Mouse (Mus musculus) lung, postnatal 0 days (tissue): ENCODE measurements around the gene Prlr.
A peak's percentile ranks its signal among the peaks of the same experiment; 100 is the strongest.

Experiments used
- CTCF ChIP-seq: IDR thresholded peaks from 2 replicates; pipeline ENCODE4 v1.5.1; 2016; ENCODE audit warnings: antibody characterized with exemption, mild to moderate bottlenecking
- EP300 ChIP-seq: IDR thresholded peaks from 2 replicates; pipeline ENCODE4 v1.6.1; 2016; ENCODE audit warnings: antibody characterized with exemption, mild to moderate bottlenecking, control low read depth

- TF ChIP-seq CTCF (peak; percentile 72), EP300 (no peak)
Measured at GRCm38 (mm10) chr15:10313522-10314455, 136.8 kb downstream of the Prlr start.
